Mouse (Mus musculus): ENCODE results near the gene Prr14. TPM values are rescaled to one million over a fixed set of nuclear protein-coding genes. Genes with fewer than 3 reads are reported as not detected.
"Not testable (repeated sequence)": the region's sequence is repeated elsewhere in the genome, so short reads cannot be mapped to it uniquely, and the experiment has no call there.

The Prr14 gene
- total RNA-seq, 2 experiments from 2014 or later: 27.1 to 27.4 TPM

GRCm38 (mm10) chr7:127497382-127497781, 38.0 kb downstream of the Prr14 start:
- intact Hi-C loops (cut with DNase I): no loop called here
- no peak for DNase-seq

- peak; percentile 54 to 64 for DNase-seq
- intact Hi-C loops (cut with DNase I): loop anchor here (1.0 to 2.0 kb wide), 2 partner anchors 136 to 189 kb away; no protein-coding TSS in a partner anchor
These were observed 39.0 kb downstream of the Prr14 start for GRCm38 (mm10) chr7:127498407-127498806.

- intact Hi-C loops (cut with DNase I): no loop called here
These were observed 48.9 kb downstream of the Prr14 start for GRCm38 (mm10) chr7:127508291-127508690.

GRCm38 (mm10) chr7:127509830-127510229, 50.4 kb downstream of the Prr14 start:
- intact Hi-C loops (cut with DNase I): loop anchor here (2.0 kb wide), 1 partner anchor 29 kb away; no protein-coding TSS in a partner anchor
- DNase-seq: not testable (repeated sequence)

More at GRCm38 (mm10) chr7:127508291-127508690, 48.9 kb downstream of the Prr14 start:
- no peak for DNase-seq

- DNase-seq: peak; percentile 8 to 28
- intact Hi-C loops (cut with DNase I): loop anchor here (2.0 kb wide), 1 partner anchor 30 kb away; no protein-coding TSS in a partner anchor
These were observed 51.8 kb downstream of the Prr14 start for GRCm38 (mm10) chr7:127511241-127511640.

- peak; percentile 97 to 98 for DNase-seq
- intact Hi-C loops (cut with DNase I): loop anchor here (2.0 kb wide), 1 partner anchor 31 kb away; no protein-coding TSS in a partner anchor
These were observed 52.4 kb downstream of the Prr14 start, which contains the start of gene Srcap for GRCm38 (mm10) chr7:127511808-127512230. Srcap (plus strand) TSS chr7:127511983.

- DNase-seq: peak; percentile 93 to 94
- intact Hi-C loops (cut with DNase I): no loop called here
These were observed 53.0 kb downstream of the Prr14 start for GRCm38 (mm10) chr7:127512231-127513015.

- intact Hi-C loops (cut with DNase I): no loop called here
- DNase-seq: no peak
These were observed 53.6 kb downstream of the Prr14 start for GRCm38 (mm10) chr7:127513016-127513390.

GRCm38 (mm10) chr7:127513781-127514180, 54.4 kb downstream of the Prr14 start:
- intact Hi-C loops (cut with DNase I): no loop called here

GRCm38 (mm10) chr7:127515846-127516245, 56.4 kb downstream of the Prr14 start:
- peak; percentile 44 to 49 for DNase-seq
- intact Hi-C loops (cut with DNase I): no loop called here

More at GRCm38 (mm10) chr7:127513781-127514180, 54.4 kb downstream of the Prr14 start:
- peak in 1 of 2 experiments; percentile 12 for DNase-seq

- intact Hi-C loops (cut with DNase I): no loop called here
- DNase-seq: no peak
These were observed 56.9 kb downstream of the Prr14 start for GRCm38 (mm10) chr7:127516344-127516743.

- intact Hi-C loops (cut with DNase I): no loop called here
- DNase-seq: no peak
These were observed 59.9 kb downstream of the Prr14 start, which contains the start of gene Gm42715 for GRCm38 (mm10) chr7:127519284-127519683. Gm42715 (plus strand) TSS chr7:127519584.

Small RNA genes lying within 50 kb of the gene (microRNA-seq; reads per million reads assigned to microRNA genes)
- gene Gm47278 (0 reads per million in 2 experiments), gene Mir7060 (0 to 0.35 reads per million in 2 experiments)

Other genes starting within 250 kb of the Prr14 start
- 1 to 10 TPM; 6.8 to 8.8 TPM for gene Zfp553, start 226.6 kb upstream of the Prr14 start, total RNA-seq (2021)
- 10 to 100 TPM; 11.5 to 15.5 TPM for gene Sept1, start 226.5 kb upstream of the Prr14 start, total RNA-seq (2021)
- gene Zfp771, start 215.3 kb upstream of the Prr14 start, total RNA-seq (2021): 10 to 100 TPM; 14.3 to 15.9 TPM
- 10 to 100 TPM; 45.2 to 48.5 TPM for gene Dctpp1, start 198.9 kb upstream of the Prr14 start, total RNA-seq (2021)
- 10 to 100 TPM; 39.4 to 49.4 TPM for gene Sephs2, start 185.6 kb upstream of the Prr14 start, total RNA-seq (2021)
- 1 to 10 TPM; 2.8 to 3.7 TPM for gene Itgal, start 163.4 kb upstream of the Prr14 start, total RNA-seq (2021)
- 10 to 100 TPM; 40.4 to 43.0 TPM for gene Zfp768, start 114.0 kb upstream of the Prr14 start, total RNA-seq (2021)
- 1 to 10 TPM; 5.5 to 5.6 TPM for gene Zfp747, start 83.6 kb upstream of the Prr14 start, total RNA-seq (2021)
- 1 to 10 TPM; 2.9 to 3.2 TPM for gene 9130019O22Rik, start 72.4 kb upstream of the Prr14 start, total RNA-seq (2021)
- 1 to 10 TPM; 4.7 to 5.7 TPM for gene E430018J23Rik, start 66.0 kb upstream of the Prr14 start, total RNA-seq (2021)
- 1 to 10 TPM; 4.7 TPM for gene Zfp764, start 52.8 kb upstream of the Prr14 start, total RNA-seq (2021)
- gene Zfp688, start 37.5 kb upstream of the Prr14 start, total RNA-seq (2021): 1 to 10 TPM; 3.8 to 6.2 TPM
- gene Zfp689, start 10.5 kb upstream of the Prr14 start, total RNA-seq (2021): 1 to 10 TPM; 2.7 to 3.0 TPM
- gene Fbrs, start 19.6 kb downstream of the Prr14 start, total RNA-seq (2021): 10 to 100 TPM; 41.6 to 42.1 TPM
- 10 to 100 TPM; 67.8 to 74.8 TPM for gene Srcap, start 52.4 kb downstream of the Prr14 start, total RNA-seq (2021)
- gene Gm42715, start 60.0 kb downstream of the Prr14 start, total RNA-seq (2021): 10 to 100 TPM; 14.1 to 14.3 TPM
- gene Tmem265, start 101.8 kb downstream of the Prr14 start, total RNA-seq (2021): not detected
- gene Phkg2, start 113.7 kb downstream of the Prr14 start, total RNA-seq (2021): 10 to 100 TPM; 21.0 to 21.1 TPM
- 1 to 10 TPM; 7.3 to 8.7 TPM for gene Ccdc189, start 129.0 kb downstream of the Prr14 start, total RNA-seq (2021)
- gene Rnf40, start 129.2 kb downstream of the Prr14 start, total RNA-seq (2021): 10 to 100 TPM; 54.3 to 57.0 TPM
- gene Zfp629, start 156.2 kb downstream of the Prr14 start, total RNA-seq (2021): 10 to 100 TPM; 32.4 to 35.1 TPM
- gene Bcl7c, start 249.3 kb downstream of the Prr14 start, total RNA-seq (2021): 10 to 100 TPM; 60.5 to 62.9 TPM

Measured in heart, postnatal 10 days (tissue).